Mouse (Mus musculus) midbrain, embryonic 14.5 days (tissue): ENCODE measurements at regions not wholly inside any gene's neighbourhood (a gene's known extent, or its start where the extent isn't known, plus 50 kb on each side); places are given as distances from the start of the nearest gene placed in this dataset.

Experiments used
- ATAC-seq: fragments of 200-750 bp; cut with Nextera tagmentation; 2 replicates; pipeline ENCODE4 v1.8.0; 2017; ENCODE audit warnings: moderate number of reproducible peaks, moderate library complexity; ENCODE audit not compliant: low FRiP score, low TSS enrichment
- DNase-seq: peaks from one replicate; pipeline ENCODE4 v3.0.0-alpha.2; 2015
- H3K27ac ChIP-seq: fragments of 300-500 bp; sonication (generic); replicated peaks from 2 replicates; pipeline ENCODE4 v1.5.1; 2014; ENCODE audit warnings: mild to moderate bottlenecking, low read depth, low read length, moderate library complexity
- H3K27me3 ChIP-seq: fragments of 300-500 bp; sonication (generic); 2 replicates; pipeline ENCODE4 v1.6.1; 2014; ENCODE audit warnings: low read length, control low read depth, mixed read lengths; ENCODE audit not compliant: control insufficient read depth, insufficient read depth
- H3K36me3 ChIP-seq: fragments of 300-500 bp; sonication (generic); 2 replicates; pipeline ENCODE4 v1.6.1; 2014; ENCODE audit warnings: low read length, control low read depth; ENCODE audit not compliant: control insufficient read depth, insufficient read depth
- H3K4me1 ChIP-seq: fragments of 300-500 bp; sonication (generic); 2 replicates; pipeline ENCODE4 v1.6.1; 2014; ENCODE audit warnings: mild to moderate bottlenecking, antibody characterized with exemption, low read length, control low read depth; ENCODE audit not compliant: control insufficient read depth, insufficient read depth
- H3K4me2 ChIP-seq: fragments of 300-500 bp; sonication (generic); 2 replicates; pipeline ENCODE4 v1.6.1; 2014; ENCODE audit warnings: mild to moderate bottlenecking, low read length, moderate library complexity
- H3K4me3 ChIP-seq: fragments of 300-500 bp; sonication (generic); replicated peaks from 2 replicates; pipeline ENCODE4 v1.5.1; 2014; ENCODE audit warnings: low read depth, low read length
- H3K9ac ChIP-seq: fragments of 300-500 bp; sonication (generic); replicated peaks from 2 replicates; pipeline ENCODE4 v1.6.1; 2014; ENCODE audit warnings: mild to moderate bottlenecking, low read length, moderate library complexity
- H3K9me3 ChIP-seq: fragments of 300-500 bp; sonication (generic); 2 replicates; pipeline ENCODE4 v1.6.1; 2016; ENCODE audit warnings: low read length, control low read depth, mixed read lengths; ENCODE audit not compliant: control insufficient read depth
- WGBS: fragments of 180-500 bp; shearing (Covaris S2); extraction: QIAGEN DNeasy Blood & Tissue Kit; methylation state at CpG from one replicate; pipeline ENCODE4 v1.1.7; 2014; 5-methylcytosine and 5-hydroxymethylcytosine counted together

GRCm38 (mm10) chr7:116596914-116597313 lies 92.7 kb downstream of the Nucb2 start:
- H3K4me3 ChIP-seq, result no peak overlapping the region

DNA sequence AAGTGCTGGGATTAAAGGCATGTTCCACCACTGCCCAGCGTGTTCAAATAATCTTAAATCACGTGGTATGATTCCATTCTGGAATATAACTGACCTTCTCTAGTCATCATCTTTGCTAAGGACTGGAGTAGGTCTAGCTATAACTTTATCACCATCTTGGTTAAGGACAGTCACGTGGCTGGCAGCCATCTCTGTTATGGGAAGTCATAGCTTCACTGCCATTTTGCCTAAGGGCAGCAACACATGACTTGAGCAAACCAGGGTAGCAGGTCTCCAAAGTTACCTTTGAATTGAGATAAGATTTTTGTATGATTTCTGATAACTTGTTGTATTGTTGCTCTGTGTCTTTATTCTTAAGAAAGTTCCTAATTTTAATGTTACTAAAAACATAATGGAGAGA lies 96.2 kb downstream of the Nucb2 start:
- H3K36me3 ChIP-seq, result no peaks in the 10 kb centered on the region
- DNase-seq (no peak), ATAC-seq (no peak)
- H3K27ac ChIP-seq, result no peak overlapping the region
- H3K27me3 ChIP-seq, result no peaks in the 10 kb centered on the region
- H3K4me2 ChIP-seq, result no peak overlapping the region
- H3K9me3 ChIP-seq, result peaks cover 11% of the 10 kb centered on the region; the same call in 1 of the 2 replicates
- no peak overlapping the region for H3K4me3 ChIP-seq
- H3K4me1 ChIP-seq, result no peaks in the 10 kb centered on the region
- H3K9ac ChIP-seq, result no peak overlapping the region
- WGBS, result 79% methylated on average over 3 of the region's 3 CpGs

More at GRCm38 (mm10) chr7:116596914-116597313, 92.7 kb downstream of the Nucb2 start:
- H3K36me3 ChIP-seq, result no peaks in the 10 kb centered on the region
- no peak overlapping the region for H3K27ac ChIP-seq
- H3K4me1 ChIP-seq, result no peaks in the 10 kb centered on the region
- H3K27me3 ChIP-seq, result no peaks in the 10 kb centered on the region
- DNase-seq (no peak), ATAC-seq (no peak)
- H3K9ac ChIP-seq, result no peak overlapping the region
- no peak overlapping the region for H3K4me2 ChIP-seq
- peaks cover 11% of the 10 kb centered on the region; the same call in 1 of the 2 replicates for H3K9me3 ChIP-seq

- Histone ChIP-seq H3K9ac (no peak overlapping the region), H3K36me3 (no peaks in the 10 kb centered on the region), H3K4me2 (no peak overlapping the region), H3K4me1 (no peaks in the 10 kb centered on the region), H3K4me3 (no peak overlapping the region), H3K9me3 (peaks cover 11% of the 10 kb centered on the region; the same call in 1 of the 2 replicates), H3K27me3 (no peaks in the 10 kb centered on the region), H3K27ac (no peak overlapping the region)
- DNase-seq (no peak), ATAC-seq (no peak)
- 92% methylated on average over 6 of the region's 6 CpGs for WGBS
Measured at GRCm38 (mm10) chr7:116603167-116603839, 99.1 kb downstream of the Nucb2 start.

DNA sequence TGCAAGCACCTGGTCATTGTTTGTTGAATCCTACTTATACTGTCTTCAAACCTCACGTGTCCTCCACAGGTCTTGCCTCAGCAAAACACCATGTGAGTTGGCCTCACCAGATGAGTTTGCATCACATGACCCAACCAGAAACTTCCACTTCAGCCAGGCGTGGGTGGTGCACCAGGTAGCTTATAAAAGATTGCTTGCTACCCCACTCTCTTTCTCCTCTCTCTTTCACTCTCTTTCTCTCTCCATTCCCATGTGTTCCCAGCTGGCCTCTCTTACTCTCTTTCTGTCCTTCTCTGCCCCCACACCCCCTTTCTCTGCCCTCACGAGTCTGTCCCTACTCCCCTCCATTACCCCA lies 99.6 kb downstream of the Nucb2 start:
- H3K36me3 ChIP-seq, result no peaks in the 10 kb centered on the region
- no peaks in the 10 kb centered on the region for H3K27me3 ChIP-seq
- 84% methylated on average over 3 of the region's 3 CpGs for WGBS
- H3K4me2 ChIP-seq, result no peak overlapping the region
- no peak for DNase-seq
- H3K4me1 ChIP-seq, result no peaks in the 10 kb centered on the region
- H3K9ac ChIP-seq, result no peak overlapping the region
- H3K27ac ChIP-seq, result no peak overlapping the region
- ATAC-seq, result no peak
- peaks cover 11% of the 10 kb centered on the region; the same call in 1 of the 2 replicates for H3K9me3 ChIP-seq
- no peak overlapping the region for H3K4me3 ChIP-seq

- H3K4me2 ChIP-seq, result no peak overlapping the region
- H3K9ac ChIP-seq, result no peak overlapping the region
- H3K27ac ChIP-seq, result no peak overlapping the region
- H3K4me1 ChIP-seq, result no peaks in the 10 kb centered on the region
- H3K4me3 ChIP-seq, result no peak overlapping the region
- ATAC-seq (no peak), DNase-seq (no peak)
- 85% methylated on average over 6 of the region's 6 CpGs for WGBS
- peaks cover 4% of the 10 kb centered on the region; the same call in 1 of the 2 replicates for H3K9me3 ChIP-seq
- H3K27me3 ChIP-seq, result no peaks in the 10 kb centered on the region
- H3K36me3 ChIP-seq, result no peaks in the 10 kb centered on the region
Measured at GRCm38 (mm10) chr7:116606255-116606654, 102.1 kb downstream of the Nucb2 start.

- 69% methylated on average over 6 of the region's 6 CpGs for WGBS
- no peaks in the 10 kb centered on the region for H3K4me1 ChIP-seq
- H3K9ac ChIP-seq, result no peak overlapping the region
- no peaks in the 10 kb centered on the region for H3K9me3 ChIP-seq
- no peak overlapping the region for H3K4me2 ChIP-seq
- no peak overlapping the region for H3K27ac ChIP-seq
- H3K36me3 ChIP-seq, result no peaks in the 10 kb centered on the region
- ATAC-seq (no peak), DNase-seq (no peak)
- no peaks in the 10 kb centered on the region for H3K27me3 ChIP-seq
- no peak overlapping the region for H3K4me3 ChIP-seq
Measured at GRCm38 (mm10) chr7:116606751-116607483, 102.7 kb downstream of the Nucb2 start.

DNA sequence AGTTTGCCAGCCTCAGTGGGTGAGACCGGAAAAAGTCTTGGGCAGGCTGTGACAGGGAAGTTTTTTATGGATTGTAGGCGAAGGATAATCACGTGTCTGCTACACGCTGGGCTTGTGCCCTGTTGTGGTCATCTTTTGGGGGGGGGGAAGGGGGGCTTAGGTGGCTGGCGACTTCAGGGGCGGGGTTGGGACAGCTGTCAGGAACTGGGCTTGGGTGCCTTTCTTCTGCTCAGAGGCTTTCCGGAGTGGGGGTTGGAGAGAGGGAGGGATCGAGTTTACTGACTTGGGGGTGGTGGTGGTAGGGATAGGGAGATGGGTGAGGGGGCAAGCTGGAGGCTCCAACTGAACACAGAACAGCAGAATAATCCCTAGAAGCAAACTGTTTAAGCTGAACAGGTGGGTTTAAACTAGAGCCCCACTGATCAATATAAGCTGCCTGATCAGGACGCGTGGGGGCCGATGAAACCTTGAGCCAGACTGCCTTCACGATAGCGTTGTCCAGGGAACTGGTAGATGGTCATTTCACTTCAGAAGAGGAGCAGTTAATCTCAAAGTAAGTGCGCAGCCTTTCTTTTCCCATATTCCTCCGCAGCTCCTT lies 103.6 kb downstream of the Nucb2 start:
- no peak overlapping the region for H3K9ac ChIP-seq
- no peak overlapping the region for H3K27ac ChIP-seq
- no peak for ATAC-seq
- no peaks in the 10 kb centered on the region for H3K27me3 ChIP-seq
- no peaks in the 10 kb centered on the region for H3K36me3 ChIP-seq
- peak overlapping the region; percentile 22 for H3K4me3 ChIP-seq
- H3K4me2 ChIP-seq, result peak overlapping the region; percentile 59
- no peaks in the 10 kb centered on the region for H3K9me3 ChIP-seq
- WGBS, result 8% methylated on average over 15 of the region's 15 CpGs
- DNase-seq, result no peak
- no peaks in the 10 kb centered on the region for H3K4me1 ChIP-seq

- H3K36me3 ChIP-seq, result no peaks in the 10 kb centered on the region
- no peak overlapping the region for H3K9ac ChIP-seq
- ATAC-seq, result no peak; the same call in 1 of the 2 replicates
- WGBS, result 26% methylated on average over 15 of the region's 15 CpGs
- no peaks in the 10 kb centered on the region for H3K9me3 ChIP-seq
- H3K4me2 ChIP-seq, result peak overlapping the region; percentile 59
- no peaks in the 10 kb centered on the region for H3K4me1 ChIP-seq
- peak overlapping the region; percentile 22 for H3K4me3 ChIP-seq
- DNase-seq, result peak; percentile 90
- no peaks in the 10 kb centered on the region for H3K27me3 ChIP-seq
- no peak overlapping the region for H3K27ac ChIP-seq
Measured at GRCm38 (mm10) chr7:116608350-116609085, 104.3 kb downstream of the Nucb2 start.
